In the genomic region with DNA sequence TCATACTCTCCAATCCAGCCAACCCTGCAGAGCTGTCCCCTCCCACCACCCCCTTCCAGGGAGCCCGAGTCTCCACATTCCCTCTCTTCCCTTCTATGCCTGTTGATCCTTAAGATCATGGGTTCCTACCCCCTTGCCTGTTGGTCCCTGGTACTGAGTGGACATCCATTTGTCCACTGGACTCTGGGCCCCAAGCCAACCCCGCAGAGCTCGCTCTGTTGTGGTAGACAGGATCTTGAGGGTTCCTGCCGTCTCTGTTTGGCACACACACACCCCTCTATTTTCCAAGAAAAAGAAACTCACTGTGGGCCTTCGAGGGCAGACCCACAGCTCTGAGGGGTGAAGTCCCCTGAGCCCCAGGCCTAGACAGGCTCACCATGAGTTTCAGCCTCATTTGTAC, we compare ENCODE assay signal across 31 mouse cellular contexts. TPM values are rescaled to one million over a fixed set of nuclear protein-coding genes. Genes with fewer than 3 reads are reported as not detected.
"Had no signal": no experiment of that assay in that cellular context is flagged by ENCODE, and none has a peak within 500 bp of the region (broad histone marks: within the 10 kb centered on the region; RNA-seq: fewer than 3 reads in every experiment).

No protein-coding gene starts in this region.

- DNase-seq: gastrocnemius, adult 2 months; gastrocnemius, postnatal 10 days; gastrocnemius, postnatal 25 days; heart, adult 18-20 months; heart, postnatal 10 days; heart, postnatal 4 days; kidney, adult 18-20 months; kidney, adult 8-10 months; kidney, postnatal 10 days; kidney, postnatal 25 days; kidney, postnatal 4 days; layer of hippocampus, adult 9-11 months; liver; liver, embryonic 13.5 days had no signal

- H3K4me3 ChIP-seq: gastrocnemius, adult 2 months; heart, embryonic 10.5 days; heart, embryonic 12.5 days; hindbrain, embryonic 10.5 days; hindbrain, embryonic 12.5 days; intestine, embryonic 15.5 days; left cerebral cortex, adult 2 months; liver, embryonic 13.5 days; liver, embryonic 15.5 days had no signal

- H3K9ac ChIP-seq: heart, embryonic 12.5 days; hindbrain, embryonic 12.5 days; intestine, embryonic 15.5 days; liver, embryonic 13.5 days; liver, embryonic 15.5 days had no signal

- H3K27me3 ChIP-seq: heart, embryonic 12.5 days; hindbrain, embryonic 12.5 days; intestine, embryonic 15.5 days; liver, embryonic 15.5 days had no signal

- ATAC-seq: hindbrain, embryonic 16.5 days; inflammation-experienced regulatory T-cells, adult 6 months; intestine, embryonic 15.5 days; intestine, postnatal 0 days had no signal

- H3K4me2 ChIP-seq: heart, embryonic 12.5 days; hindbrain, embryonic 12.5 days; intestine, embryonic 15.5 days; liver, embryonic 11.5 days; liver, embryonic 13.5 days; liver, embryonic 15.5 days had no signal

- H3K9me3 ChIP-seq: heart, embryonic 10.5 days; heart, embryonic 12.5 days; hindbrain, embryonic 10.5 days; hindbrain, embryonic 12.5 days; intestine, embryonic 15.5 days; liver, embryonic 13.5 days; liver, embryonic 15.5 days had no signal

- H3K27ac ChIP-seq: heart, embryonic 10.5 days; hindbrain, embryonic 10.5 days; hindbrain, embryonic 12.5 days; intestine, embryonic 15.5 days; left cerebral cortex, adult 2 months; liver, embryonic 13.5 days; liver, embryonic 15.5 days had no signal

RNA-seq across cellular contexts. Expression of a gene that starts 55.9 kb away (rescaled TPM):
- polyA plus RNA-seq: heart, embryonic 10.5 days; heart, embryonic 12.5 days; heart, embryonic 14.5 days; heart, embryonic 16.5 days; hindbrain, embryonic 10.5 days; hindbrain, embryonic 12.5 days; hindbrain, embryonic 16.5 days; inflammation-experienced regulatory T-cells, adult 6 months; intestine, embryonic 15.5 days; intestine, postnatal 0 days; kidney, embryonic 14.5 days; kidney, embryonic 16.5 days; limb, embryonic 11.5 days; limb, embryonic 14.5 days; liver, embryonic 11.5 days; liver, embryonic 13.5 days; liver, embryonic 15.5 days had no signal
